Mouse (Mus musculus) thymus, adult 2 months (tissue): ENCODE data around the gene 1810043G02Rik. TPM values are rescaled to one million over a fixed set of nuclear protein-coding genes. Genes with fewer than 3 reads are reported as not detected.

Experiments
- DNase-seq: peaks from one replicate; pipeline ENCODE4 v3.0.0; 2021
- H3K27ac ChIP-seq: fragments of 200-500 bp; 2 replicates; pipeline ENCODE4 v1.5.1; 2012; ENCODE audit warnings: low read length, control low read depth; ENCODE audit not compliant: control insufficient read depth, insufficient read depth
- H3K27me3 ChIP-seq: fragments of 200-500 bp; 2 replicates; pipeline ENCODE4 v1.6.1; 2012; ENCODE audit warnings: mild to moderate bottlenecking, low read length, moderate library complexity, mixed read lengths; ENCODE audit not compliant: control insufficient read depth, insufficient read depth
- H3K36me3 ChIP-seq: fragments of 200-500 bp; 2 replicates; pipeline ENCODE4 v1.6.1; 2012; ENCODE audit warnings: mild to moderate bottlenecking, low read length, moderate library complexity; ENCODE audit not compliant: control insufficient read depth, insufficient read depth
- H3K4me1 ChIP-seq: fragments of 200-500 bp; replicated peaks from 2 replicates; pipeline ENCODE4 v1.6.1; 2012; ENCODE audit warnings: low read length; ENCODE audit not compliant: control insufficient read depth, insufficient read depth
- H3K4me3 ChIP-seq: fragments of 200-500 bp; 2 replicates; pipeline ENCODE4 v1.5.1; 2012; ENCODE audit warnings: mild to moderate bottlenecking, low read length, control low read depth, moderate library complexity; ENCODE audit not compliant: control insufficient read depth, insufficient read depth
- CTCF ChIP-seq: fragments of 200-500 bp; IDR thresholded peaks from 2 replicates; pipeline ENCODE4 v1.5.1; 2012; ENCODE audit warnings: mild to moderate bottlenecking, control low read depth, low read length, moderate library complexity, borderline replicate concordance; ENCODE audit not compliant: control insufficient read depth, poor library complexity, insufficient read depth; ENCODE audit errors: extremely low read depth
- POLR2A ChIP-seq: fragments of 200-500 bp; IDR thresholded peaks from 2 replicates; pipeline ENCODE4 v1.6.1; 2012; ENCODE audit warnings: mild to moderate bottlenecking, low read length, control low read depth, moderate library complexity; ENCODE audit not compliant: control insufficient read depth, poor library complexity, insufficient read depth; ENCODE audit errors: extremely low read depth
- WGBS: fragments of 180-500 bp; shearing (Covaris S2); methylation state at CpG from one replicate; pipeline ENCODE4 v1.1.7; 2018; 5-methylcytosine and 5-hydroxymethylcytosine counted together
- polyA plus RNA-seq: library from polyadenylated mRNA; depleted of rRNA; stranded (reverse); fragments of >200 nt; gene quantifications from 2 replicates; pipeline ENCODE4 v1.2.3, GENCODE M21; 2012

The 1810043G02Rik gene
- polyA plus RNA-seq, 1 experiment = 49.5 TPM

- Histone ChIP-seq H3K4me1 (no peaks in the 10 kb centered on the region; the same call in 1 of the 2 replicates), H3K4me3 (no peak overlapping the region), H3K36me3 (no peaks in the 10 kb centered on the region), H3K27ac (no peak overlapping the region), H3K27me3 (no peaks in the 10 kb centered on the region; the same call in 1 of the 2 replicates)
- no peak for DNase-seq
- TF ChIP-seq CTCF (no peak), POLR2A (no peak)
- WGBS = 23% methylated on average over 8 of the region's 8 CpGs
Measured at GRCm38 (mm10) chr10:77969973-77970325, 8.4 kb upstream of the 1810043G02Rik start.

- H3K36me3 ChIP-seq = no peaks in the 10 kb centered on the region
- H3K27ac ChIP-seq = no peak within 1 kb of the TSS
- TF ChIP-seq POLR2A (no peak), CTCF (no peak)
- no peaks in the 10 kb centered on the region; the same call in none of the 2 replicates for H3K4me1 ChIP-seq
- 28% methylated on average over 6 of the region's 6 CpGs for WGBS
- H3K27me3 ChIP-seq = no peaks in the 10 kb centered on the region; the same call in 1 of the 2 replicates
- no peak within 1 kb of the TSS for H3K4me3 ChIP-seq
- DNase-seq = no peak
Measured at GRCm38 (mm10) chr10:77970481-77970880, 7.8 kb upstream of the 1810043G02Rik start, which contains the start of gene Trpm2. Gene Trpm2 (minus strand): TSS chr10:77970563.

- TF ChIP-seq CTCF (no peak), POLR2A (no peak)
- DNase-seq = no peak
- Histone ChIP-seq H3K36me3 (no peaks in the 10 kb centered on the region), H3K4me3 (no peak overlapping the region), H3K27me3 (no peaks in the 10 kb centered on the region; the same call in 1 of the 2 replicates), H3K27ac (no peak overlapping the region), H3K4me1 (no peaks in the 10 kb centered on the region; the same call in none of the 2 replicates)
- 15% methylated on average over 10 of the region's 10 CpGs for WGBS
Measured at GRCm38 (mm10) chr10:77971191-77971590, 7.1 kb upstream of the 1810043G02Rik start.

- Histone ChIP-seq H3K27ac (no peak overlapping the region), H3K27me3 (no peaks in the 10 kb centered on the region; the same call in 1 of the 2 replicates), H3K4me3 (no peak overlapping the region), H3K4me1 (no peaks in the 10 kb centered on the region; the same call in none of the 2 replicates), H3K36me3 (no peaks in the 10 kb centered on the region)
- 53% methylated on average over 17 of the region's 17 CpGs for WGBS
- DNase-seq = peak; percentile 32
- TF ChIP-seq POLR2A = no peak
- no peak for TF ChIP-seq CTCF
Measured at GRCm38 (mm10) chr10:77971709-77972553, 6.4 kb upstream of the 1810043G02Rik start.

- H3K4me1 ChIP-seq = peaks cover 12% of the 10 kb centered on the region
- no peaks in the 10 kb centered on the region for H3K36me3 ChIP-seq
- no peak for TF ChIP-seq CTCF
- TF ChIP-seq POLR2A = no peak
- 15% methylated on average over 5 of the region's 5 CpGs for WGBS
- no peak overlapping the region for H3K4me3 ChIP-seq
- no peaks in the 10 kb centered on the region; the same call in 1 of the 2 replicates for H3K27me3 ChIP-seq
- no peak overlapping the region for H3K27ac ChIP-seq
- DNase-seq = no peak
Measured at GRCm38 (mm10) chr10:77974323-77974722, 4.0 kb upstream of the 1810043G02Rik start.

GRCm38 (mm10) chr10:77974811-77975210, 3.5 kb upstream of the 1810043G02Rik start:
- H3K27ac ChIP-seq = no peak overlapping the region; the same call in 1 of the 2 replicates
- H3K4me3 ChIP-seq = no peak overlapping the region
- H3K4me1 ChIP-seq = peaks cover 12% of the 10 kb centered on the region
- H3K36me3 ChIP-seq = no peaks in the 10 kb centered on the region
- no peak for TF ChIP-seq POLR2A
- no peak for TF ChIP-seq CTCF
- 75% methylated on average over 5 of the region's 5 CpGs for WGBS
- no peak for DNase-seq
- no peaks in the 10 kb centered on the region; the same call in 1 of the 2 replicates for H3K27me3 ChIP-seq

GRCm38 (mm10) chr10:77975653-77976052, 2.7 kb upstream of the 1810043G02Rik start:
- H3K4me1 ChIP-seq = peaks cover 12% of the 10 kb centered on the region
- no peak overlapping the region for H3K27ac ChIP-seq
- no peaks in the 10 kb centered on the region; the same call in 1 of the 2 replicates for H3K27me3 ChIP-seq
- H3K36me3 ChIP-seq = no peaks in the 10 kb centered on the region
- 74% methylated on average over 4 of the region's 4 CpGs for WGBS
- H3K4me3 ChIP-seq = no peak overlapping the region
- no peak for DNase-seq
- TF ChIP-seq POLR2A (no peak), CTCF (no peak)
